Mouse (Mus musculus) lung, embryonic 15.5 days (tissue): ENCODE measurements around the gene Crnkl1. TPM values are rescaled to one million over a fixed set of nuclear protein-coding genes. Genes with fewer than 3 reads are reported as not detected.

ENCODE experiments used
- microRNA-seq: library from miRNA; unstranded; fragments of <30 nt; microRNA quantifications from one replicate; pipeline ENCODE4, GENCODE M21; 2016
- polyA plus RNA-seq: library from polyadenylated mRNA; unstranded; fragments of >200 nt; fragmentation: Nextera tagmentation; extraction: Ambion mirVana; gene quantifications from 2 replicates; pipeline ENCODE4 v1.2.1, GENCODE M21; 2015

Gene Crnkl1
- polyA plus RNA-seq, 1 experiment from 2014 or later: 28.1 TPM

Small RNAs within 50 kb of the gene (microRNA-seq; reads per million reads assigned to microRNA genes)
- not detected for gene Gm25026

Other genes with a start within 250 kb of the Crnkl1 start
- 160 and 163 TPM in 2 replicates for gene Naa20, start 32.9 kb downstream of the Crnkl1 start, polyA plus RNA-seq
- gene Cfap61, start 230 bp downstream of the Crnkl1 start, polyA plus RNA-seq: 0.29 and 1.2 TPM in 2 replicates